Mouse (Mus musculus) testis, adult 2 months (tissue): ENCODE results near the gene Brinp2.

Source experiments
- CTCF ChIP-seq: fragments of 200-500 bp; IDR thresholded peaks from 2 replicates; pipeline ENCODE4 v1.5.1; 2012; ENCODE audit warnings: low read depth, mild to moderate bottlenecking, inconsistent platforms, low read length, moderate library complexity; ENCODE audit not compliant: control insufficient read depth, insufficient read depth, insufficient replicate concordance
- POLR2A ChIP-seq: fragments of 200-500 bp; IDR thresholded peaks from 2 replicates; pipeline ENCODE4 v1.6.1; 2012; ENCODE audit warnings: low read depth, mild to moderate bottlenecking, inconsistent platforms, low read length, moderate library complexity; ENCODE audit not compliant: control insufficient read depth

DNA sequence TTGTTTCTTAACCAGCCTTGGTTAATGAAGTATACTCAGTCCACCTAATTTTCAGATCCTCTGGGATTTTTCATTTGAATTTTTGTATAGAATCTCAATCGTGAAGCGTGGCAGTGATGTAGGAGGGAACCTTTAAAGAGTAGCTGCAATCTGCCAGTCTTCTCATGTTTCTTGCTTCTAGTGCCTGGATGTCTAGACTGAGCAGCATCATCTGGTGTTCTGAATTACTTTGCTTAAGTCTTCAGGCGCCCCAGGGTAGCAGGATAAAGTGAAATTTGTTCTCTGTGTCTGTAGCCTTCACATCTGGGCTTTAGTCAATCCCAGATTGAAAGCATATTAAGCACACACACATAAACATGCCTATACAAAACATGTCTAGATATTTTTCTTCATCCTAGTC lies 27.1 kb upstream of the Brinp2 start:
- TF ChIP-seq POLR2A (no peak), CTCF (no peak)
